Mouse (Mus musculus) small intestine, adult 2 months (tissue): ENCODE results near the gene Slc45a1.

ENCODE experiments used
- CTCF ChIP-seq: fragments of 200-500 bp; IDR thresholded peaks from 2 replicates; pipeline ENCODE4 v1.5.1; 2012; ENCODE audit warnings: low read depth, mild to moderate bottlenecking, control low read depth, inconsistent platforms, low read length, moderate library complexity, mixed read lengths; ENCODE audit not compliant: insufficient replicate concordance, insufficient read length; ENCODE audit errors: extremely low read depth
- POLR2A ChIP-seq: fragments of 200-500 bp; IDR thresholded peaks from 2 replicates; pipeline ENCODE4 v1.6.1; 2012; ENCODE audit warnings: low read depth, mild to moderate bottlenecking, control low read depth, inconsistent platforms, low read length, moderate library complexity

GRCm38 (mm10) chr4:150629266-150629665 is 22.7 kb downstream of the Slc45a1 start:
- no peak for TF ChIP-seq POLR2A
- no peak for TF ChIP-seq CTCF
